Mouse (Mus musculus) T-helper 17 cell (primary cell): ENCODE results near the gene Myf6.

Experiments
- in situ Hi-C, 2 experiments: fragments of 300-600 bp; cut with MboI, MseI; formaldehyde crosslinking; loops; 1 replicate in 1 of 2; 2 replicates in 1 of 2; pipeline ENCODE4 v1.15.1; 2025; ENCODE audit warnings: high pct_unique_total_duplicates in 2 of 2

Myf6 gene

GRCm38 (mm10) chr10:107494568-107494967 is at the start of gene Myf6:
Gene Myf6, minus strand, starts transcription at chr10:107494737.
- in situ Hi-C loops = no loop called here

GRCm38 (mm10) chr10:107543026-107543425 is 48.5 kb upstream of the Myf6 start:
- in situ Hi-C loops = loop anchor here in 1 of 2 experiments (25.0 kb wide), 1 partner anchor 1306 kb away; no protein-coding TSS in a partner anchor

DNA sequence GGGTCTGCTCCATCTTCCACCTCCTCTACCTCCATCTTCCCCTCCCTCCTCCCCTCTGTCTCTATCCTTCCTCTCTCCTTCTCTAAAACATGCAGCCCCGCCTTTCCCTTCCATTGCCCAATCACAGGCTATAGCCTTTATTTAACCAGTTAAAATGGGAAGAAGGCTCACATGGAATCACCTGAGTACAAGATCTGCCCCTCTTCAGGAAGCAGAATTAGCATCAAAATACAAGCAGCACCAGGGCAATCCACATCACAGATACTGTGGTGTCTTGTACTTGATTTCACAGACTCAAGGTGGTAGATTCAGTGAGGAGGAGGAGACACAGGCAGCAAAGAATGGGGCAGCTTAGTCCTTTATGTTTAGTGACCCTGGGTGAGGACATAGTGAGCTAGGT is 34.2 kb upstream of the Myf6 start:
- in situ Hi-C loops = loop anchor here in 1 of 2 experiments (25.0 kb wide), 1 partner anchor 1291 kb away; no protein-coding TSS in a partner anchor

DNA sequence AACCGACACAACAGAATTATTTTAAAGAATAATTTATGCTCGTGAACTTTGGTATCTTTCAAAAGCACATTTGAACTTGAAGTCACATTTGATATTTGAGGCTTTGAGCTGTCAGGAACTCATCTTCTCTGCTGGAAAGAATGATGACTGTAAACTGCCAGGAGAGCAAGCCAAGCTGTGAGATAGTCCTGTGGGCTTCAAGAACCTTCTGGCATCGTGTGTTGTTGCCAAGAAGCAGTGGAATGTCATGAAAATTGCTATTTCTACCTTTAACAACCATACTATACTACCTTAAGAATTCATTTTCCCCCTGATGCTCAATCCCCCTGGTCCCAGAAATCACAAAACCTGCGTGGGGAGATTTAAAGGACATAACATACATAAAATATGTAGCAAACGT is 24.7 kb upstream of the Myf6 start:
- in situ Hi-C loops = loop anchor here in 1 of 2 experiments (10.0 kb wide), 1 partner anchor 1596 kb away; no protein-coding TSS in a partner anchor

GRCm38 (mm10) chr10:107516641-107517040 is 22.1 kb upstream of the Myf6 start:
- in situ Hi-C loops = loop anchor here in 1 of 2 experiments (10.0 kb wide), 1 partner anchor 1598 kb away; no protein-coding TSS in a partner anchor

- in situ Hi-C loops = loop anchor here in 1 of 2 experiments (10.0 kb wide), 1 partner anchor 1600 kb away; no protein-coding TSS in a partner anchor
Measured at GRCm38 (mm10) chr10:107514735-107515134, 20.2 kb upstream of the Myf6 start.

- in situ Hi-C loops = loop anchor here in 1 of 2 experiments (10.0 kb wide), 1 partner anchor 552 kb away; no protein-coding TSS in a partner anchor
Measured at GRCm38 (mm10) chr10:107506397-107506796, 11.9 kb upstream of the Myf6 start.

- in situ Hi-C loops = loop anchor here in 1 of 2 experiments (10.0 kb wide), 1 partner anchor 549 kb away; no protein-coding TSS in a partner anchor
Measured at GRCm38 (mm10) chr10:107503430-107503829, 8.9 kb upstream of the Myf6 start.

DNA sequence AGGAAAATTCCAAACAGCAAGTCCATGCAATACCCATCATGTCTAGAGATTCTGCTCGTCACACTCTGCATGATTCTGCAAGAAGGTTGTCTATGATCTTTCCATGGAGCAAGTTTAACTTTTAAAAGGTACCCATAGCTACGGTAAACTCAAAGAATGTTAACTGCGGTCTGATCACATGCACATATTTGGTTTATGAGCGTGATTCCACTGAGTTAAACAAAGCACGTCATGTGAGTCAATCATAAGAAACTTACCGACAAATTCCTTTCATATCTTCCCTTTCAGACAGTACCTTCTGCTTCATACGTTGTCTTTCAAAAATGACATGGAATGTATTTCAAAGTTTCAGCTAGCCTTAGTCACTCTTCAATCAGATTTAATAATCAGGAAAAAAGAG is 7.7 kb upstream of the Myf6 start:
- in situ Hi-C loops = loop anchor here in 1 of 2 experiments (10.0 kb wide), 1 partner anchor 547 kb away; no protein-coding TSS in a partner anchor

DNA sequence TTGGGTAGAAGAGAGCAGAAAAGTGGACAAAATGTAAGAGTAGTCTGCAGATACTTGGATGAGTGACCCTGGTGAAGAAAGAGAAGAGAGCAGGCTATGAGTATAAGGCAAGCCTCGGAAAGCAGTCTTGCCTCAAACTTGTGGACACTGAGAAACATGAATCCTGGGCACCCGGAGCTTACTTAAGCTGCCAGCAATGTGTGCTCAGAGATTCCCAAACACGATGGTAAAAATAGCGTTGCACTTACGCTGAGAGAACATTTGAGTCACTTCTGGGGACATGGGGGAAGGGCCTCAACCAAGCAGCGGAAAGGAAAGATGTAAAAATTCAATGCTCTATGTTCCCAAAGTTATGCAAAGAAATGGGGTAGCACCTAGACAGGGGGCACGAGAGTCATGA is 5.1 kb upstream of the Myf6 start:
- in situ Hi-C loops = loop anchor here in 1 of 2 experiments (10.0 kb wide), 1 partner anchor 545 kb away; no protein-coding TSS in a partner anchor

GRCm38 (mm10) chr10:107496402-107496801 is 1.9 kb upstream of the Myf6 start:
- in situ Hi-C loops = no loop called here

DNA sequence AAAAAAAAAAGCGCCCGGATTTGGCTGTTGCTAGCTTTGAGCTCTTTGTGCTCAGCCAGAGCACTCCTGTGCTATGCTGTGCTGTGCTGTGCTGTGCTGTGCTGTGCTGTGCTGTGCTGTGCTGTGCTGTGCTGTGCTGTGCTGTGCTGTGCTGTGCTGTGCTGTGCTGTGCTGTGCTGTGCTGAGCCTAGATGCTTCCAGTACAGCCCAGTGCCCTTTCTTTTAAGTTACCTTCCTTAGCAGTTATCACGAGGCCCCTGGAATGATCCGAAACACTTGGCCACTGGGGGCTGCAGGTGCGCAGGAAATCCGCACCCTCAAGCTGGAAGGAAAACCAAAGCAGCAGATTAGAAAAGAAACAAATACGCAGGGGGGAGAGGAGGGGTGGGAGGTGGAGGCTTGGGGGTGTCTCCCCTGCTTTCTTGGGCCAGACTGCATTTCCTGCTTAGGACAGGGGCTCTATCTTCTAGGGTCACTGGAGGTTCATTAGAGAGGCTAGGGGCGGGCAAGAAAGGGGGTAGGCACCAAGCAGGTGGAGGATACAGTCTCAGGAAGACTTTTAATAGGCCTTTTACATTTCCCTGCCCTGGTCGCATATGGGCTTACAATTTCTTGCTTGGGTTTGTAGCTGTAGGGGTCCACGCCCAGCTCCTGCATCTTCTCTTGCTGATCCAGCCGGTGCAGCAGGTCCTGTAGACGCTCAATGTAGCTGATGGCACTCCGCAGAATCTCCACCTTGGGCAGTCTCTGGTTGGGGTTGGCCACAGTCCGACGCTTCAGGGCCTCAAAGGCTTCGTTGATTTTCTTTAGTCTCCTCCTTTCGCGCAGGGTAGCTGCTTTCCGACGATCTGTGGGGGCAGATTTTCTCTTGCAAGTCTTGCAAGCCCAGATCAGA is 710 bp downstream of the Myf6 start:
- in situ Hi-C loops = no loop called here

- in situ Hi-C loops = no loop called here
Measured at GRCm38 (mm10) chr10:107492867-107493579, 1.5 kb downstream of the Myf6 start.

DNA sequence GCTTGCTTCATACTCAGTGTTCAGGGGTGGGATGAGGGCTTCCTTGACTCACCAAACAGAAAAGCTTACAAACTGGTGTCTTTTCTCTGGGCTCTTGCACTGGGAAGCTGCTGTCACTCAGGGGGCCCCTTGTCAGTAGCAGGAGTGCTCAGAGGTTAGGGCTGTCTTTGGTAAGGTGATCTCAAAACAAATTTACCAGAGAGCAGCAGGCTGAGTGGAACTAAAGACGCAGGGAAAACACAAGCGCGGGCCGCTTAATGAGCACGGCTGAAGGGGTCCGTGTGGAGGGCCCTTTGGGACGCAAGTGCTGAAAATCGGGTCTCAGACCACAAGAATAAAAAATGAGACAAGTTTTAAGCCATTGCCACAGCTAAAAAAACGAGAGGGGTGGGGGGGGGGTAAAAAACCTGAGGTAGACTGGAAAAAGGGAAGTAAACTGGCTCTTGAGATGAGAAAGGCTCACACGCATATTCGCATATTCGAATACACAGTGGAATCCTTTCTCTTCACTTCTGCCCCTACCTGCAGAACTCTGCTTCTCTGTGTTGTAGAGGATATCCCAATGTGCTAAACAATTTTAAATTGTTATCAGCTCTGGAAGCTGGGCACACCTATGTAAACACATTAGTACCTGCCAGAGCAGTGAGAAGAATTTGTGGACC is 5.8 kb downstream of the Myf6 start:
- in situ Hi-C loops = no loop called here

- in situ Hi-C loops = no loop called here
Measured at GRCm38 (mm10) chr10:107486770-107487169, 7.8 kb downstream of the Myf6 start.

GRCm38 (mm10) chr10:107485870-107486269 is 8.7 kb downstream of the Myf6 start, which contains the start of gene Myf5:
Gene Myf5, minus strand, starts transcription at chr10:107486134.
- in situ Hi-C loops = no loop called here

DNA sequence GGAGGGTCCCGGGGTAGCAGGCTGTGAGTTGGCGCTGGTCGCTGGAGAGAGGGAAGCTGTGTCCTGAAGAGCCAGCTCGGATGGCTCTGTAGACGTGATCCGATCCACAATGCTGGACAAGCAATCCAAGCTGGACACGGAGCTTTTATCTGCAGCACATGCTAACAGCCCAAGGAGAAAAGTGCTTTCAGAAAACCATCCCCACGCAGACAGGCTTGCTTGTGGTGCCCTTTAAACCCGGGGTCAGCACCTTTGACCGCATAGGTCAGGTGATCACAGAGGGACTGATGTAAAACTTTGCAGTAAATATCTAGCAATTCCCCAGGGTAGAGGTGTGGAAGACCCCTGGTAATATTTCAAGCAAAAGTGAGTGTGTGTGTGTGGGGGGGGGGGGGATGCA is 10.5 kb downstream of the Myf6 start:
- in situ Hi-C loops = no loop called here

DNA sequence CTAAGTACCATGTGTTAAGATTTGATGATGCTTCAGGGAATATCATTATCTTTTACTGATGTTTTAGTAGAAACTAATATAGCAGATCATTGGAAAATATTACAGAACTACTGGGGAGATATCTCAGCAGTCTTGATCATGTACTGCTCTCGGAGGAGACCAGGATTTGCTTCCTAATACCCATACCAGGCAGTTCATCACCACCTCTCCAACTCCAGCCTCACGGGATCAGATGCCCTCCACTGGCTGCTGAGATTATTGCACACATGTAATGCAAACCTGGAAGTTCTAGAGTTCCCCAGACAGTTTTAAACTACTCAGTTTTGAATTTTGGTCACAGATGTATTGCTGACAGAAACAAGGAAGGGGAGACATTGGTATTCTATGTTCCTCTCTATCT is 21.0 kb downstream of the Myf6 start:
- in situ Hi-C loops = no loop called here

DNA sequence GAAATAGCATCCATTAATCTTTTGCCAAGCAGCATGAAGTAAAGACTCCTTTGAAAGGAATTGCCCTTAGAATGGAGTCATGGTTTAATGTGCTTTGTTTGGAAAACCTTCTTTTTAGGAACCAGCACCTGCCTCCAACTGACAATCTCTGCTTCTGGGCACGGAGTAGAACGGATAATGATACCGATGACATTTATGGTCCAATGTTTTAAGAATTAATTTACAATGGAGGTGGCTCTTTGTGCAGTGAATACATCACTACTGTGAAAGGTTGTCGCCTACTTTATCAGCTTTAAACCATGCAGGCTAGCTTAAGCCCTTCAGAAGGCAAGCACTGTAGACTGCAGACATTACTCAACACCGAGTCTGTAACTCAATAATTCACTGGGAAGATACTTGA is 22.8 kb downstream of the Myf6 start:
- in situ Hi-C loops = no loop called here

- in situ Hi-C loops = no loop called here
Measured at GRCm38 (mm10) chr10:107467819-107468218, 26.7 kb downstream of the Myf6 start.
